Mouse (Mus musculus): ENCODE measurements at regions not wholly inside any gene's neighbourhood (a gene's known extent, or its start where the extent isn't known, plus 50 kb on each side); places are given as distances from the start of the nearest gene placed in this dataset.

GRCm38 (mm10) chr7:121314521-121314920 lies 77.1 kb upstream of the Hs3st2 start:
- Histone ChIP-seq H3K9ac (ENCODE audit: low read length) (no peak overlapping the region), H3K4me2 (ENCODE audit: low read depth) (no peak overlapping the region), H3K4me1 (ENCODE audit: control insufficient read depth, insufficient read depth, low read length) (no peaks in the 10 kb centered on the region), H3K36me3 (ENCODE audit: control insufficient read depth, insufficient read depth, low read length) (no peaks in the 10 kb centered on the region), H3K27ac (ENCODE audit: low read depth, low read length) (no peak overlapping the region), H3K27me3 (ENCODE audit: control insufficient read depth, insufficient read depth, low read length) (no peaks in the 10 kb centered on the region), H3K4me3 (ENCODE audit: low read depth, low read length) (no peak overlapping the region), H3K9me3 (ENCODE audit: control insufficient read depth, low read length) (no peaks in the 10 kb centered on the region)
- 90% methylated on average over 4 of the region's 4 CpGs for WGBS
- DNase-seq (ENCODE audit: low spot score) (no peak), ATAC-seq (ENCODE audit: insufficient read depth, low FRiP score, low TSS enrichment) (no peak)

DNA sequence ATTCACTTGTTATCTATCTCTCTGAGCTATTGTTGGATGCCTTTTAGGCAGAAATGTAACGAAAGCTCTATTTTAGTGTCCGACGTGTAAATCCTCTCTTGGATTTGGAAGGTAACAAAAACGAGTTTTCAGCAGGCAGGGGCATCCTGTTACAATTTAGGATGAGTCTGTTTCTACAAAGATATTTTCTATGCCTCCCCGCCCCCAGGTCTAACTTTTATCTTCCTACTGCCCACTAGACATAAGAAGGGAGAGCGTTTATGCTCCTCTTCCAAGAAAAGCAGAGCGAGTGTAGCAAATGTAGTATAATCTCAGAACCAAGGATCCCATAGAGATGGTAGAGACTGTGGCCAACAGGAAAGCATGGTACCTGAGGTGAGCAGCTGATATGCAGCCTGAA lies 62.4 kb upstream of the Hs3st2 start:
- H3K4me2 ChIP-seq (ENCODE audit: low read depth) = no peak overlapping the region

GRCm38 (mm10) chr7:121332532-121332931 lies 59.1 kb upstream of the Hs3st2 start:
- H3K27ac ChIP-seq (ENCODE audit: low read depth, low read length) = no peak overlapping the region
- H3K9ac ChIP-seq (ENCODE audit: low read length) = no peak overlapping the region
- no peak for DNase-seq (ENCODE audit: low spot score)
- H3K36me3 ChIP-seq (ENCODE audit: control insufficient read depth, insufficient read depth, low read length) = no peaks in the 10 kb centered on the region
- no peak overlapping the region for H3K4me2 ChIP-seq (ENCODE audit: low read depth)
- 91% methylated on average over 2 of the region's 2 CpGs for WGBS
- no peak overlapping the region for H3K4me3 ChIP-seq (ENCODE audit: low read depth, low read length)
- no peaks in the 10 kb centered on the region for H3K9me3 ChIP-seq (ENCODE audit: control insufficient read depth, low read length)
- no peaks in the 10 kb centered on the region for H3K27me3 ChIP-seq (ENCODE audit: control insufficient read depth, insufficient read depth, low read length)
- no peak for ATAC-seq (ENCODE audit: insufficient read depth, low FRiP score, low TSS enrichment)
- no peaks in the 10 kb centered on the region for H3K4me1 ChIP-seq (ENCODE audit: control insufficient read depth, insufficient read depth, low read length)

More for the DNA sequence above, 62.4 kb upstream of the Hs3st2 start:
- Histone ChIP-seq H3K4me3 (ENCODE audit: low read depth, low read length) (no peak overlapping the region), H3K4me1 (ENCODE audit: control insufficient read depth, insufficient read depth, low read length) (no peaks in the 10 kb centered on the region), H3K27ac (ENCODE audit: low read depth, low read length) (no peak overlapping the region), H3K36me3 (ENCODE audit: control insufficient read depth, insufficient read depth, low read length) (no peaks in the 10 kb centered on the region), H3K9me3 (ENCODE audit: control insufficient read depth, low read length) (no peaks in the 10 kb centered on the region), H3K27me3 (ENCODE audit: control insufficient read depth, insufficient read depth, low read length) (no peaks in the 10 kb centered on the region), H3K9ac (ENCODE audit: low read length) (no peak overlapping the region)
- WGBS = 88% methylated on average over 7 of the region's 7 CpGs
- DNase-seq (ENCODE audit: low spot score) (no peak), ATAC-seq (ENCODE audit: insufficient read depth, low FRiP score, low TSS enrichment) (no peak)

GRCm38 (mm10) chr7:121335390-121336109 lies 56.1 kb upstream of the Hs3st2 start:
- Histone ChIP-seq H3K9ac (ENCODE audit: low read length) (no peak overlapping the region), H3K36me3 (ENCODE audit: control insufficient read depth, insufficient read depth, low read length) (no peaks in the 10 kb centered on the region), H3K4me1 (ENCODE audit: control insufficient read depth, insufficient read depth, low read length) (no peaks in the 10 kb centered on the region), H3K27ac (ENCODE audit: low read depth, low read length) (no peak overlapping the region), H3K9me3 (ENCODE audit: control insufficient read depth, low read length) (no peaks in the 10 kb centered on the region), H3K4me2 (ENCODE audit: low read depth) (no peak overlapping the region), H3K4me3 (ENCODE audit: low read depth, low read length) (no peak overlapping the region), H3K27me3 (ENCODE audit: control insufficient read depth, insufficient read depth, low read length) (no peaks in the 10 kb centered on the region)
- ATAC-seq (ENCODE audit: insufficient read depth, low FRiP score, low TSS enrichment) = no peak
- DNase-seq (ENCODE audit: low spot score) = no peak
- 82% methylated on average over 9 of the region's 9 CpGs for WGBS

GRCm38 (mm10) chr7:121339942-121340341 lies 51.7 kb upstream of the Hs3st2 start:
- DNase-seq (ENCODE audit: low spot score) = no peak
- 49% methylated on average over 3 of the region's 3 CpGs for WGBS
- no peak for ATAC-seq (ENCODE audit: insufficient read depth, low FRiP score, low TSS enrichment)
- no peaks in the 10 kb centered on the region for H3K4me1 ChIP-seq (ENCODE audit: control insufficient read depth, insufficient read depth, low read length)
- no peak overlapping the region for H3K4me2 ChIP-seq (ENCODE audit: low read depth)
- H3K27me3 ChIP-seq (ENCODE audit: control insufficient read depth, insufficient read depth, low read length) = no peaks in the 10 kb centered on the region
- no peak overlapping the region for H3K27ac ChIP-seq (ENCODE audit: low read depth, low read length)
- H3K4me3 ChIP-seq (ENCODE audit: low read depth, low read length) = no peak overlapping the region
- H3K9ac ChIP-seq (ENCODE audit: low read length) = no peak overlapping the region
- no peaks in the 10 kb centered on the region for H3K36me3 ChIP-seq (ENCODE audit: control insufficient read depth, insufficient read depth, low read length)
- no peaks in the 10 kb centered on the region for H3K9me3 ChIP-seq (ENCODE audit: control insufficient read depth, low read length)
